Mouse (Mus musculus) urinary bladder, postnatal 10 days (tissue): ENCODE results near the gene Dyrk1b.
"Not testable (repeated sequence)": the region's sequence is repeated elsewhere in the genome, so short reads cannot be mapped to it uniquely, and the experiment has no call there.

Experiments used
- DNase-seq: peaks from one replicate; pipeline ENCODE4 v3.0.0; 2022; ENCODE audit warnings: low spot score

Dyrk1b gene

DNA sequence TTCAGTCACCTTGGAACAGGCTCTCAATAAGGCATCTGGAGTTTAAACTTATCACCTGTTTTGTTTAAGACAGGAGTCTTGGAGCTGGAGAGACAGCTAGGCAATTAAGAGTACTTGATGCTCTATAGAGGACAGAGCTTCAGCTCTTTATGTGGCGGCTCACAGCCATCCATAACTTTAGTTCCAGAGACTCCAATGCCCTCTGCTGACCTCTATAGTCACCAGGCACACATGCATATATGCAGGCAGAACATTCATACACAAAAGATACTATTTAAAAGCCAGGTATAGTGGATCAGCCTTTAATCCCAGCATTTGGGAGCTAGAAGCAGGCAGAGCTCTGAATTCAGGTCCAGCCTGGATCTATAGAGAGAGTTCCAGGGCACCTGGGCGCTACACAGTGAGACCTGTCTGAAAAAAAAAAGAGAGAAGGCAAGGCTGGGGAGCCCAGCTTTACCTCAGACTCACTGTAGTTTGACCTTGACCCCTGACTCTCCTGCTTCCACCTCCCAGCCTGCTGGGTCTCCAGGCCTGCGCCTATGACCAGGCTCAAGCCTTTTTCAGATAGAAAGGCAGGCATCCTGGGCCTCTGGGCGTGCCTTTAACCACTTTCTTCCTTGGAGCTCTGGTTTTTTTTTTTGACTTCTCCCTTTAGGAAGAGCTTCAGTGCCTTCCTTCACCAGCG, 16.3 kb downstream of the Dyrk1b start:
- DNase-seq: no peak

DNA sequence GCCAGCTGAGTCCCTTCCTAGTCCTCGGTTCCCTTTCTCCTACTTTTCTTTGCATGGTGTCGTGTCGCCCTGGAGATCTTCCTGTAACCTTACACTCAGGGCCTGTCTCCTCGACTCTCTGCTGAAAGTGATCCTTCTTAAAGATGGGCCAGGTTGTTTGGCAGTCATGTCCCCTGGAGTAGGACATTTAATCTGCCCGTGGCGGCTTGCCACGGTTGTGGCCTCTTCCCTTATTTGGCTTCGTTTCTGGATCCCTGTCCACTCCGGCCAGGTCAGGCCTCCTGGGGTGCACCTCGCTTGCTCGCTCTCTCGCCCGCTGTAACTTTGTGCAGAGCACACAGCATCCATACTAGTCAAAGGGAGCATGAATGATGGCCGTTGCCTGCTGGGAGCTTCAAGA, 17.3 kb downstream of the Dyrk1b start:
- no peak for DNase-seq

DNA sequence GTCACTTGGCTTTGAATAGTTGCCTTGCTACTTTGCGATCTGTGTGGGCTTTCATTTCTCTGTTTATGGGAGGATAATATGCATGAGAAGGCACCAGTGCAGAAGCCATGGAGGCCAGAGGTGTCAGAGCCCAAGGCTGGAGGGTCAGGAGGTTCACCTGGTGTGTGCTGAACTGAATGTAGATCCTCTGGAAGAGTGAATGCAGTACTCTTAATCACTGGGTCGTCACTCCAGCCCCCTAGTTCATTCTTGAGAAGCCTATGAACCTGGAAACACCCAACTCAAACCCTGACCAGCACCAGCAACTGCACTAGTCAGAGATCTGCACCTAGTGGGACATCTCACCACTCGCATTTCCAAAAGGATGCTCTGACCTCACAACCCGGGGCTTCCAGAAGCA, 19.8 kb downstream of the Dyrk1b start:
- no peak for DNase-seq

DNA sequence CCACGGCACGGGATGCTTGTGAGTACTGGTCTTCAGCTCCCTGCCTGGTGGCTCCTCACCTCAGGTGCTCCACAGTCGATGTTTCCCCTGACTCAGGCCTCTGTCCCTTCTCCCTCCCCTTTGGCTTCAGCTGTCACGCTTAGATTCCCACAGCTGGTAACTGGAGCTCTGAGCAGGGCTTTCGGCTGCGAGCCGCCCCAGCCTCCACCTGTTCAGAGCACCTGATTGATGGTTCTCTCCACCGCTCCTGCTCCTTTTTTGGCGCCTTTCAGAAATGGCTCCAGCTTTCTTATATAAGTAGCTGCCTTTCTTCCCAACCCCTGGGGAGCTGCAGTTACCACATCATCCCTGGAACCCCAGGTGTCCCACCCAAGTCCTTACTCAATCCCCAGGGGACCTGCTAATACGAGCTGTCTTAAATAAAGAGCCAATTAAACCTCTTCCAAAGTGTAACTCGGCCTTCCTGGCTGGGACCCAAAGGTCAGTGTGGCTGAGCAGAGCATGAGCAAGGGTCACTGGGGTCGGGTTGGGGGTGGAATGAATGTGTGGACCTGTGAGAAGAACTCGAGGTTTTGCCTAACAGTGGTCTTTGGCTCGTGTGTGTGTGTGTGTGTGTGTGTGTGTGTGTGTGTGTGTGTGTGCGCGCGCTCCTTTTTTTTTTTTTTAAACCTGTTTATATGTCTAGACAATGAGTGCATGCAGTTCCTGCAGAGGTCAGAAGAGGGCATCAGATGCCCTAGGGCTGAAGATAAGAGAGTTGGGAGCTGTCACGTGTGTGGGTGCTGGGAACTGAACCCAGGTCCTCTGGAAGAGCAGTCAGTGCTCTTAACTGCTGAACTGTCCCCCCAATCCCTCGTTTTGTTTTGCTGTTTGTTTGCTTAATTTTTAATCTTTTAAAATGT, 24.2 kb downstream of the Dyrk1b start:
- no peak for DNase-seq

GRCm38 (mm10) chr7:28206044-28206600, 26.9 kb downstream of the Dyrk1b start:
- DNase-seq: no peak

DNA sequence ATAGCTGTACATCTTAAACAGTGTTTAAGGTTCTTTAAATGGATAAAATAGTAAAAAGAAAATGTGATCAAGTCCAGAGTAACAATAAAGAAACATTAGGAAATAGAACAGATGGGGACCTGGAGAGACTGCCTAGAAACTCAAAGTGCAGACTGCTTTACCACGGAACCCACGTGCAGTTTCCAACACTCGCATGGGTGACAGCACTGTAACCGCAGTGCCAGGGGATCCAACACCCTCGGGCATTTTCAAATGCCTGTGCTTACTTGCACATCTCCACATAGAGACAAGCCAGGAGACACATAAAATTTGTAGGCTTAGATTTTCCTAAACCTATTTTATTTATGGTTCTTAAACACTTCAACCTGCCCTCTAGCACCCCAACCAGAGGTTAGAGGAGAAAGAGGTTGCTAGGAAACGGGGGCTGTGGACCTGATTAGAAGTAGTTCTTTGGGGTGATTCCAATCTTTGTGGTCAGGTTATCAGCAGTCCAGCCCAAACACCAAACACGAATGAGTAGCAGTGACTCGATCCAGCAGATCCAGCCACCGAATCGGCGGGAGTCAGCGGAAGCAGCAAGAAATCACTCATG, 29.2 kb downstream of the Dyrk1b start:
- no peak for DNase-seq

- no peak for DNase-seq
These were observed 29.8 kb downstream of the Dyrk1b start for GRCm38 (mm10) chr7:28208988-28209508.

DNA sequence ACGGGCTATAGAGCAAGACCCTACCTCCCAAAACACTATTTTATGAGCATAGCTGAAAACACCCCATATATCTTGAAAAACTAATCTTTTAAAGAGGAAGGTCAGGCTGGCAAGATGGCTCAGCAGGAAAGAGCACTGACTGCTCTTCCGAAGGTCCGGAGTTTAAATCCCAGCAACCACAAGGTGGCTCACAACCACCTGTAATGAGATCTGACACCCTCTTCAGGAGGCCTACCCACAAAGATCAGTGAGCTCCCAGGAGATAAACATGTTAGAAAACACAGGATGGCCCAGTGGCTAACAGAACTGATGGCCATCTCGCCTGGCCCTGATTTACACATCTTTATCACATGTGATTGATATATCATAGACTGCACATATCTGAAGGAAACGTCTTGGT, 31.5 kb downstream of the Dyrk1b start:
- no peak for DNase-seq

GRCm38 (mm10) chr7:28214142-28214541, 34.9 kb downstream of the Dyrk1b start:
- peak; percentile 37 for DNase-seq

GRCm38 (mm10) chr7:28215950-28216349, 36.7 kb downstream of the Dyrk1b start:
- DNase-seq: not testable (repeated sequence)

GRCm38 (mm10) chr7:28217811-28218210, 38.5 kb downstream of the Dyrk1b start:
- DNase-seq: not testable (repeated sequence)

- not testable (repeated sequence) for DNase-seq
These were observed 39.9 kb downstream of the Dyrk1b start for GRCm38 (mm10) chr7:28218951-28219740.

DNA sequence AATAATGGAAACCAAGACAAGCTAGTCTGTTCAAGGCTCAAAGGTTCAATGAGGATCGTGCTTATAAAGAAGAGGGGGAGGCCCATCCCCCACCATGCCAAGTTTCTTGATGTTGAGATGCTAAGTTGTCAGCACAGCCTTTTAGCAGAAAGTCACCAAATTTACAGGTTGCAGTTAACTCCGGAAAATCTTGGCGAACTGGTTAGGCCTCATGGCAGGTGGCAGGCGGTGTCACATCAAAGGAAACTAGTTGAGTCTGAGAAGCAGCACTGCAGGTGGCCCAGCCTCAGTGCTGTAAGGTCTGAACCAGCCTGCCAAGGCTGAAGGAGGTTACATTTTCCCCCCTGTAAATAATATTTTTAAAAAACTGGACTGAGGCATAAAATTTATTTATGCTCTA, 47.6 kb downstream of the Dyrk1b start:
- not testable (repeated sequence) for DNase-seq

GRCm38 (mm10) chr7:28227421-28227820, 48.2 kb downstream of the Dyrk1b start:
- not testable (repeated sequence) for DNase-seq
